Mouse (Mus musculus) spleen, adult 2 months (tissue): Measurements from ENCODE around the gene Slc12a5. TPM values are rescaled to one million over a fixed set of nuclear protein-coding genes. Genes with fewer than 3 reads are reported as not detected.

Experiments
- DNase-seq, 2 experiments: peaks; one replicate each; pipeline versions ENCODE4 v3.0.0 to v3.0.0-alpha.2; 2012 to 2021; ENCODE audit warnings: low spot score in 2 of 2, low read depth in 1 of 2
- H3K27ac ChIP-seq: fragments of 200-500 bp; 2 replicates; pipeline ENCODE4 v1.5.1; 2012; ENCODE audit warnings: low read length, inconsistent platforms; ENCODE audit not compliant: insufficient read depth
- H3K27me3 ChIP-seq: fragments of 200-500 bp; 2 replicates; pipeline ENCODE4 v1.6.1; 2012; ENCODE audit warnings: mild to moderate bottlenecking, moderate library complexity, low read length, inconsistent platforms; ENCODE audit not compliant: control insufficient read depth, insufficient read depth
- H3K36me3 ChIP-seq: fragments of 200-500 bp; 2 replicates; pipeline ENCODE4 v1.6.1; 2012; ENCODE audit warnings: mild to moderate bottlenecking, low read length, inconsistent platforms; ENCODE audit not compliant: control insufficient read depth, insufficient read depth
- H3K4me1 ChIP-seq: fragments of 200-500 bp; 2 replicates; pipeline ENCODE4 v1.6.1; 2011; ENCODE audit warnings: inconsistent platforms; ENCODE audit not compliant: control insufficient read depth, insufficient read depth, insufficient read length
- H3K4me3 ChIP-seq: fragments of 200-500 bp; 2 replicates; pipeline ENCODE4 v1.5.1; 2011; ENCODE audit warnings: mild to moderate bottlenecking, inconsistent platforms; ENCODE audit not compliant: insufficient read depth, insufficient read length; ENCODE audit errors: extremely low read depth
- CTCF ChIP-seq: fragments of 200-500 bp; IDR thresholded peaks from 2 replicates; pipeline ENCODE4 v1.5.1; 2011; ENCODE audit warnings: mild to moderate bottlenecking, inconsistent platforms; ENCODE audit not compliant: insufficient read depth, insufficient read length, insufficient replicate concordance; ENCODE audit errors: extremely low read depth
- POLR2A ChIP-seq: fragments of 200-500 bp; IDR thresholded peaks from 2 replicates; pipeline ENCODE4 v1.6.1; 2011; ENCODE audit warnings: low read depth, low read length, inconsistent platforms
- WGBS: fragments of 180-500 bp; shearing (Covaris S2); methylation state at CpG from one replicate; pipeline ENCODE4 v1.1.7; 2018; 5-methylcytosine and 5-hydroxymethylcytosine counted together
- polyA plus RNA-seq: library from polyadenylated mRNA; depleted of rRNA; stranded (reverse); fragments of >200 nt; gene quantifications from 2 replicates; pipeline ENCODE4 v1.2.3, GENCODE M21; 2012

Slc12a5 gene
- polyA plus RNA-seq, 1 experiment = 1.3 TPM

- peaks cover 4% of the 10 kb centered on the region; the same call in 1 of the 2 replicates for H3K4me1 ChIP-seq
These were observed 27.1 kb upstream of the Slc12a5 start for GRCm38 (mm10) chr2:164933534-164933933.

DNA sequence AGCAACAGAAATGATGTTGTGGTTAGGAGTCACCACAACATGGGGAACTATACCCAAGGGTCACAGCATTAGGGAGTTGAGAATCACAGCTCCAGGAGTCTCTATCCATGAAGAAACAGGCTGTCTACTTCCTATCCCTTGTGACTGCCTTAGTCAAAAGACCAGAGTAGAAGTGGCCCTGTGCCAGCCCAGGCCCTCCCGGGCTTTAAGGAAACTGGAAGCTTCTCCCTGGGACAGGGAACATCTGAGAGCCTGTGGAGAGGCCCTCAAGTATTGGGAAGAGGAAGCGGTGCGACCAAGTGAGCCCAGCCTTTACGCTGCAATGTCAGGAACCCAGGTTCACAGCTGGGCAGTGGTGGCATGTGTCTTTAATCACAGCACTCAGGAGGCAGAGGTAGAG lies 24.6 kb upstream of the Slc12a5 start:
- Histone ChIP-seq H3K36me3 (no peaks in the 10 kb centered on the region), H3K4me3 (no peak overlapping the region), H3K27me3 (peaks cover 3% of the 10 kb centered on the region), H3K4me1 (peaks cover 12% of the 10 kb centered on the region; the same call in 1 of the 2 replicates), H3K27ac (no peak overlapping the region)
- DNase-seq = no peak
- TF ChIP-seq POLR2A (no peak), CTCF (no peak)
- 42% methylated on average over 4 of the region's 4 CpGs for WGBS

More at GRCm38 (mm10) chr2:164933534-164933933, 27.1 kb upstream of the Slc12a5 start:
- 22% methylated on average over 9 of the region's 10 CpGs for WGBS
- Histone ChIP-seq H3K4me3 (no peak overlapping the region), H3K27ac (no peak overlapping the region), H3K27me3 (peaks cover 3% of the 10 kb centered on the region), H3K36me3 (no peaks in the 10 kb centered on the region)
- TF ChIP-seq POLR2A = no peak
- TF ChIP-seq CTCF = no peak
- DNase-seq = no peak

DNA sequence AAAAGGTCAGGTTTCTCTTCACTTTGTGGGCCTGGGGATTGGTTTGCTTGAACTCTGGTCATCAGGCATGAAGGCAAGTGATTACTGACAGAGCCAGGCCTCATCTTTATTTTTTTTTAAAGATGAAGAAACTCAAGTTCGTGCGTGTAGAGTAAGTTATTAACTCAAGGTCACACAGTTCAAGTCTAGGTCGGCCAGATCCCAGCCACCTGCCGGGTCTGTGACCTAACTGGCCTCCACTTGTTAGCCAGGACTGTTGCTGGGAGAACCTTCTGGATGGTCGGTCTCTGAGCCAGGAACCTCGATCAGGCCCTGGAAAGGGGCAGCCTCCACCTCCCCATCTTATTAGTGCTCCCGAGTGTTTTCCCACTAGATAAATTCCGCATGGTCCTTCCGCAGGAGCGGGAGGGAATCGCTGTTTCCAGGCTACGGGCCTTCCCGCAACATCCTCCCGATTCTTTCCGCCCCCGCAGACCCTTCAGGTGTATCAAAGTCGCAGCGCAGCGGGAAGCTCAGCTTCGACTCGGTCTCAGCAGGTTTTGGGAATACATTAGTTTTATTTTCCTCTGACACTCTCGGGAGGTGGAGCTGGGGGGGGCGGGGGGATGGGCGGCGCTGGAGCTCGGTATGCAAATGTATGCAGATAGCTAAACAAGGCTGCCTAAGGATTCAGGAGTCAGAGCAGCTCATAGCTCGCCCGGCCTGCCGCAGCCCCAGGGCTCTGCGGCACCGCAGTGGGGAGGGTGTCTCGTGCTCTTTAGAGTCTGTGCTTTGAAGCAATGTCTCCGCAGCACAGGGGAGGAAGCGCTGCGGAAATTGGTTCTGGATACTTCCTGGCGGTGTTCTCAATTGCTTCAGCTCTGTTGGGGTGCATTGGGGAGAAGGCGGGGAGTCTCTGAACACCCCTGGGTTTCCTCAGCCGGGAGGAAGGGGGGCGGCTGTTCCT lies 22.2 kb upstream of the Slc12a5 start:
- Histone ChIP-seq H3K36me3 (no peaks in the 10 kb centered on the region), H3K27me3 (peaks cover 3% of the 10 kb centered on the region), H3K27ac (no peak overlapping the region), H3K4me3 (peak overlapping the region; percentile 16; the same call in 1 of the 2 replicates), H3K4me1 (peaks cover 28% of the 10 kb centered on the region; the same call in 1 of the 2 replicates)
- peak; percentile 30 to 43 for DNase-seq
- TF ChIP-seq CTCF = no peak
- no peak for TF ChIP-seq POLR2A
- WGBS = 11% methylated on average over 39 of the region's 39 CpGs

- no peak overlapping the region for H3K27ac ChIP-seq
- H3K27me3 ChIP-seq = peaks cover 3% of the 10 kb centered on the region
- H3K4me3 ChIP-seq = peak overlapping the region; percentile 12; the same call in 1 of the 2 replicates
- no peaks in the 10 kb centered on the region for H3K36me3 ChIP-seq
- TF ChIP-seq POLR2A = no peak
- TF ChIP-seq CTCF = no peak
- peaks cover 28% of the 10 kb centered on the region; the same call in 1 of the 2 replicates for H3K4me1 ChIP-seq
- DNase-seq = no peak
- 7% methylated on average over 11 of the region's 11 CpGs for WGBS
These were observed 21.5 kb upstream of the Slc12a5 start for GRCm38 (mm10) chr2:164939106-164939505.

- no peak within 1 kb of the TSS for H3K27ac ChIP-seq
- DNase-seq = no peak
- TF ChIP-seq CTCF = no peak
- TF ChIP-seq POLR2A = no peak
- H3K36me3 ChIP-seq = no peaks in the 10 kb centered on the region
- peaks cover 28% of the 10 kb centered on the region; the same call in 1 of the 2 replicates for H3K4me1 ChIP-seq
- 19% methylated on average over 10 of the region's 10 CpGs for WGBS
- H3K27me3 ChIP-seq = no peaks in the 10 kb centered on the region
- H3K4me3 ChIP-seq = no peak within 1 kb of the TSS
These were observed 20.3 kb upstream of the Slc12a5 start, which contains the start of gene Mmp9 for GRCm38 (mm10) chr2:164940140-164940830. Gene Mmp9 (plus strand): TSS chr2:164940780.

DNA sequence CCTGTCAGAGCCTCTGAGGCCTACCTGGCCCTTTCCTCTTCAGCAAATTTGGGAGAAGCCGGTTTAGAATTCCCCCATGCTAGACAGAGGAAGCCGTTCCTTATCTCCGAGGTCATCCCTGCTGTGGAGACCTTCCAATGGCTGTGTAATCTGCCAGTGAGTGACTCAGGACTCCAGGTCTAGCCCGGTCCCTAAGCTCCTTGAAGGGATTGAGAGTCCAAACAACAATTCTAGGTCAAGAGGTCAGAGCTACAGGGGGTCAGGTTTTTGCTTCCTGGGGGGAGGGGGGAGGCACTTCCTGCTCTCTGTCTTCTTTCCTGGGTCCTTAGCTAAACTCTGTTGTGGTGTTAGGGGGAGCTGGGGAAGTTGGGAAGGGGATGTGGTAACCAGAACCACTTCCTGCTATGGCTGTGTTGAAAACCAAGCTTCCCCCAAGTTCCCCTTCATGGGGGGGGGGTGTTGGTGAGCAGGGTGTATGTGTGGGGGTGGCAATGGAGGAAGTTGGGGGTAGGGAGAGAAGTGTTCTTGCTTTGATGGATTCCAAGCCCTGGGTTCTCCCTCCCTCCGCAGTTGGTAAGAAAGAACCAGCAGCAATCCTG lies 17.8 kb upstream of the Slc12a5 start:
- H3K4me1 ChIP-seq = peaks cover 28% of the 10 kb centered on the region; the same call in 1 of the 2 replicates
- H3K27ac ChIP-seq = no peak overlapping the region
- H3K4me3 ChIP-seq = no peak overlapping the region
- H3K27me3 ChIP-seq = no peaks in the 10 kb centered on the region; the same call in 1 of the 2 replicates
- no peaks in the 10 kb centered on the region for H3K36me3 ChIP-seq
- no peak for TF ChIP-seq CTCF
- no peak for TF ChIP-seq POLR2A
- peak; percentile 63 to 74 for DNase-seq
- 2% methylated on average over 5 of the region's 5 CpGs for WGBS
